Comparison of ENCODE assay signal across 6 mouse cellular contexts in genomic region chr6:143005209-143005608, GRCm38 (mm10). TPM values are rescaled to one million over a fixed set of nuclear protein-coding genes. Genes with fewer than 3 reads are reported as not detected.
DNase-seq lines count a peak whose midpoint lies in the region; ATAC-seq lines count a peak whose summit lies in the region.
"Not testable (repeated sequence)": the region's sequence is repeated elsewhere in the genome, so short reads cannot be mapped to it uniquely, and the experiment has no call there.
"Had no signal": no experiment of that assay in that cellular context is flagged by ENCODE, and none has a peak within 500 bp of the region (broad histone marks: within the 10 kb centered on the region; RNA-seq: fewer than 3 reads in every experiment).

No protein-coding gene starts in this region.

- H3K4me2 ChIP-seq in forebrain, embryonic 11.5 days (ENCODE audit: low read depth, low read length, severe bottlenecking), result not testable (repeated sequence)

- DNase-seq in ES-CJ7 (ENCODE audit: low read depth, low spot score) (peak; percentile 71), ZHBTc4 (ENCODE audit: low read depth, low spot score) (peak; percentile 72)
- DNase-seq in forebrain, embryonic 11.5 days (ENCODE audit: low spot score), result peak; percentile 30

- not testable (repeated sequence) for ATAC-seq in forebrain, embryonic 11.5 days (replicated peaks; ENCODE audit: low FRiP score)
- ATAC-seq in granulocyte monocyte progenitor cell, adult 5-6 weeks (replicated peaks; ENCODE audit: poor library complexity, severe bottlenecking), result peak; percentile 25; the same call in 1 of the 2 replicates
- ATAC-seq in megakaryocyte-erythroid progenitor cell, adult 5-6 weeks (replicated peaks; ENCODE audit: low FRiP score, low TSS enrichment, poor library complexity, severe bottlenecking), result peak; percentile 40; the same call in 1 of the 2 replicates

- H3K9me3 ChIP-seq in forebrain, embryonic 11.5 days (ENCODE audit: control insufficient read depth, low read length), result not testable (repeated sequence)

- H3K4me3 ChIP-seq in forebrain, embryonic 11.5 days (ENCODE audit: low read depth, low read length), result not testable (repeated sequence)

- not testable (repeated sequence) for H3K27me3 ChIP-seq in forebrain, embryonic 11.5 days (ENCODE audit: control insufficient read depth, insufficient read depth, low read length)

- H3K4me1 ChIP-seq in forebrain, embryonic 11.5 days (replicated peaks; ENCODE audit: control insufficient read depth, insufficient read depth, low read length), result not testable (repeated sequence)

- WGBS in forebrain, embryonic 11.5 days, result 91% methylated on average over 9 of the region's 9 CpGs

- not testable (repeated sequence) for H3K27ac ChIP-seq in forebrain, embryonic 11.5 days (ENCODE audit: low read depth, low read length)

- not testable (repeated sequence) for H3K36me3 ChIP-seq in forebrain, embryonic 11.5 days (ENCODE audit: control insufficient read depth, insufficient read depth, low read length)

- H3K9ac ChIP-seq in forebrain, embryonic 11.5 days (ENCODE audit: low read length), result not testable (repeated sequence)

RNA-seq across cellular contexts. Expression of gene St8sia1, which starts 41.0 kb away (rescaled TPM):
- 2.4 and 3.1 TPM in 2 replicates for polyA plus RNA-seq in forebrain, embryonic 11.5 days (2014; fragmentation: Nextera tagmentation; extraction: Ambion mirVana)
- not detected in 2 replicates for total RNA-seq in granulocyte monocyte progenitor cell, adult 5-6 weeks (2014; fragmentation: Nextera tagmentation)
- total RNA-seq in granulocyte monocyte progenitor cell, adult 5-6 weeks (2017), result not detected in 2 replicates
- total RNA-seq in megakaryocyte-erythroid progenitor cell, adult 5-6 weeks (2014; fragmentation: Nextera tagmentation), result 1.1 TPM in 1 of 2 replicates, not detected in the other
- not detected in 2 replicates for total RNA-seq in megakaryocyte-erythroid progenitor cell, adult 5-6 weeks (2017)
- total RNA-seq: MEL had no signal
